Mouse (Mus musculus): ENCODE results near the gene Slc4a10. TPM values are rescaled to one million over a fixed set of nuclear protein-coding genes. Genes with fewer than 3 reads are reported as not detected.
"Not testable (repeated sequence)": the region's sequence is repeated elsewhere in the genome, so short reads cannot be mapped to it uniquely, and the experiment has no call there.

Gene Slc4a10
- 0.02 and 0.05 TPM in 2 replicates for polyA plus RNA-seq (2012; rRNA removed)

DNA sequence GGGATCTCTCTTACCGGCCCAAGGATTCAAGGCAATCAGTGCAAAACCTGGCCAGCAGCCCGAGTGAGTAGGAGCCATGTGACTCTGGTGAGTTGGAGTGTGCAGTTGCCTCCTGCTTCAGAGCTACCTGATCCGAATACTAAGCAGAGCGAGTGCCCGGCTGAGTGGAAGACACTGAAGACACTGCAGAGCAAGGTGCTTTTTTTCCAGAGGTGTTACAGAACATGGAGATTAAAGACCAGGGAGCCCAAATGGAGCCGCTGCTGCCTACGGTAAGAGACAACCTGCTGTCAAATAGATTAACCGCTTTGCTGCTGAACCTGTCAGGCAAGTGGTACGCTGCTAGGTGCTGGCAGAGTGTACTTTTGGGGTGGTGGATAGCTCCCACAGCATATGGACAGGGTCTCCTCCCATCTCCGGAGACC lies at the start of gene Slc4a10:
Gene Slc4a10 (plus strand): TSS at position 42 of the 425 bp plus-strand sequence.
- DNase-seq, result peak; percentile 1
- H3K4me3 ChIP-seq (ENCODE audit: insufficient read depth, low read depth, low read length), result no peak within 1 kb of the TSS
- WGBS, result 21% methylated on average over 10 of the region's 10 CpGs

DNA sequence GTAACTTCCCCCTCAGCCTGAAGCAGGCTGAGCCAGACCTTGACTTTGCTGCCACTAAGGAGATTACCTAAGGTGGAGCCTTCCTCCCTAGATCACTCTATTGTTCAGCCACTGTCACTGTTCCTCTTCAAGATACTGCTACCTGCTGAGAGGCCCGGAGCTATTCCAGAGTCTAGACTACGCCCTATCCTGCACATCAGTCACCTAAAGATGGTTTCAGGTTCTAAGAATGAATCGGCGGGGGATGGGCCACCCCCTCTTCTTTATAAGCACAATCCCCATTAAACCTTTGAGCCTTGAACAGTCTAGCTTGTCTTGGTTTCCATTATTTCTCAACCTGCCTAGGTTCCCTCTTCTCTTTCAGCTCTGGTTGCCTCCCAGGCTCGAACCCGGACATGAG lies 45.0 kb upstream of the Slc4a10 start:
- H3K4me3 ChIP-seq (ENCODE audit: insufficient read depth, low read depth, low read length); H3K27me3 ChIP-seq (replicated peaks; ENCODE audit: control insufficient read depth, insufficient read depth, low read length); H3K36me3 ChIP-seq (ENCODE audit: control insufficient read depth, insufficient read depth, low read length); H3K27ac ChIP-seq (ENCODE audit: insufficient read depth, low read depth, low read length); DNase-seq; H3K4me1 ChIP-seq (ENCODE audit: control insufficient read depth, insufficient read depth, low read length): not testable (repeated sequence)
- WGBS, result 89% methylated on average over 6 of the region's 6 CpGs

More for the DNA sequence above, at the start of gene Slc4a10:
- H3K36me3 ChIP-seq (ENCODE audit: control insufficient read depth, insufficient read depth, low read length), result no peaks in the 10 kb centered on the region
- TF ChIP-seq POLR2A (IDR thresholded peaks at IDR 0.05; ENCODE audit: low read depth, low read length) (no peak), CTCF (conservative IDR thresholded peaks at IDR 0.05; ENCODE audit: insufficient read depth, insufficient read length, low read depth, low read length) (no peak)
- no peak within 1 kb of the TSS for H3K27ac ChIP-seq (ENCODE audit: insufficient read depth, low read depth, low read length)
- H3K27me3 ChIP-seq (replicated peaks; ENCODE audit: control insufficient read depth, insufficient read depth, low read length), result no peaks in the 10 kb centered on the region
- H3K4me1 ChIP-seq (ENCODE audit: control insufficient read depth, insufficient read depth, low read length), result 0 out of 2 replicates have a peak, but pooled peaks cover 4% of the 10 kb centered on the region

DNA sequence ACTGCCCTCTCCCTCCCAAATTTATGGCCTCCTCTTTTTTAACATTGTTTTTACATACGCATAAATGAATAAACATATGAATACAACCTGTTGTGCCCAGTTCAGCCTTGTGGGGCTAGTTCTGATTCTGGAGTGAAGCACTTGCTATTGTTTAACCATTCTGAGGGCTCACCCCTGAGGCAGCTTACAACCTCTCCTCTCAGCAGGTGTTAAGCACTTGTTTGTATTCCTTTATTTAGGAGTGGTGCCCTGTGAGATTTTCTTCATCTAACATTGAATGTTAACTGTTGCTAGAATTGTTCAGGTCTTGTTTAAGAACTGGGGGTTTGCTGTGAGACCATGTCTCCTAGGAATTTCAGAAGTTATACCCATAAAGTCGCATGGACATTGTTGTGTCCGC lies 28.1 kb upstream of the Slc4a10 start:
- no peak overlapping the region for H3K4me3 ChIP-seq (ENCODE audit: insufficient read depth, low read depth, low read length)
- H3K27me3 ChIP-seq (replicated peaks; ENCODE audit: control insufficient read depth, insufficient read depth, low read length), result no peaks in the 10 kb centered on the region
- TF ChIP-seq POLR2A (IDR thresholded peaks at IDR 0.05; ENCODE audit: low read depth, low read length) (no peak), CTCF (conservative IDR thresholded peaks at IDR 0.05; ENCODE audit: insufficient read depth, insufficient read length, low read depth, low read length) (no peak)
- no peaks in the 10 kb centered on the region for H3K36me3 ChIP-seq (ENCODE audit: control insufficient read depth, insufficient read depth, low read length)
- H3K4me1 ChIP-seq (ENCODE audit: control insufficient read depth, insufficient read depth, low read length), result no peaks in the 10 kb centered on the region
- 75% methylated on average over 3 of the region's 3 CpGs for WGBS
- H3K27ac ChIP-seq (ENCODE audit: insufficient read depth, low read depth, low read length), result no peak overlapping the region
- DNase-seq, result no peak

DNA sequence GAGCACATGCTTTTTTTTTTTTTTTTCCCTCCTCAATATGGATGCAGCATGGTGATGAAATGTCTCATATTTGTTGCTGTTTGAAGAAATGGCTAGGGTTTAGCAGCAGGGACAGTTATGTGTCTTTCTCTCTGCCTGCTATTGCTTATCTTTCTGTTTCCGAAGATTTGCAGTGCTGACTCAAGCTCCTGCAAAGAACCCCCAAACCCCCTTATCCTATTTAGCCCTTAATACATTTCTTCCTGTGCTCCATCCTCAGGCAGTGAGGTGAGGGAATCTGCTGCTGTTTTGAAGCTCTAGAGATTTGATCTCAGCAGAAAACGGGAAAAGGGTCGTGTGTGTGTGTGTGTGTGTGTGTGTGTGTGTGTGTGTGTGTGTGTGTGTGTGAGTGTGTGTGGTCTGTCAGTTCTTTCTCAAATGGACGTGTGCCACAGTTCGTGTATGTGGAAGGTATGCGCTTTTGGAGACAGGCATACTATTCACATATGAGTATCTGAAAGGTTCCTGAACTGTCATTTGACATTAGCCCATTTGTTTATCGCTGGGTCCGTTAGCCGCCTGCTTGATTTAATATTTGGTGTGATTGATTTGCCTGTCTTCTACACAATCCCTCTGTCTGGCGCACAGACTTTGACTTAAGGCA lies 720 bp downstream of the Slc4a10 start:
- 15% methylated on average over 10 of the region's 10 CpGs for WGBS
- H3K4me3 ChIP-seq (ENCODE audit: insufficient read depth, low read depth, low read length), result no peak overlapping the region
- no peaks in the 10 kb centered on the region for H3K27me3 ChIP-seq (replicated peaks; ENCODE audit: control insufficient read depth, insufficient read depth, low read length)
- no peaks in the 10 kb centered on the region for H3K36me3 ChIP-seq (ENCODE audit: control insufficient read depth, insufficient read depth, low read length)
- DNase-seq, result no peak
- no peak overlapping the region for H3K27ac ChIP-seq (ENCODE audit: insufficient read depth, low read depth, low read length)
- H3K4me1 ChIP-seq (ENCODE audit: control insufficient read depth, insufficient read depth, low read length), result 0 out of 2 replicates have a peak, but pooled peaks cover 4% of the 10 kb centered on the region
- no peak for TF ChIP-seq POLR2A (IDR thresholded peaks at IDR 0.05; ENCODE audit: low read depth, low read length)
- TF ChIP-seq CTCF (conservative IDR thresholded peaks at IDR 0.05; ENCODE audit: insufficient read depth, insufficient read length, low read depth, low read length), result no peak

DNA sequence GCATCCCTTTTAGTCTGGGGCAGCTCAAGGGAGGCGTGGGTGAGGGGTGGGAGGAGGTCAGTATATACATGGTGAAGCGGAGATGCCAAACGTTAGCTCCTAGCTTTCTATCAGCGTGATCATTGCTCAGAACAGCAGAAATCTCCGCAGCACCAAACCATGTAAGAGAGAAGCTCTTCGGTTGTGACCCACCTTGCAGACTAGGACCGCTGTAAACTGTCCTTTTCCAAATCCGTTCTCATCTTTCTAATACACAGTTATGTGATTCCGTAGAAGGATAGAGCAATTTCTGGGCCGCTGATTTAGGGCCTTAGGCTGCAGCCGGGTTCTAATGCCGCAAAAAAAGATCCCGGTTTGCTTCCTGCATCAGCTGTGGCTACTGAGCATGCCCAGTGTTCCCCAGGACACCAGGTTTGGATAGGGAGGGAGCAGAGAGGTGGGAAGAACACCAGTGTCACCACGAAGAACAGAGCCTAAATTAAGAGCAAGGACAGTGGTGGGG lies 1.3 kb downstream of the Slc4a10 start:
- Histone ChIP-seq H3K27me3 (replicated peaks; ENCODE audit: control insufficient read depth, insufficient read depth, low read length) (no peaks in the 10 kb centered on the region), H3K4me3 (ENCODE audit: insufficient read depth, low read depth, low read length) (no peak overlapping the region), H3K4me1 (ENCODE audit: control insufficient read depth, insufficient read depth, low read length) (0 out of 2 replicates have a peak, but pooled peaks cover 4% of the 10 kb centered on the region), H3K27ac (ENCODE audit: insufficient read depth, low read depth, low read length) (no peak overlapping the region), H3K36me3 (ENCODE audit: control insufficient read depth, insufficient read depth, low read length) (no peaks in the 10 kb centered on the region)
- WGBS, result 2% methylated on average over 14 of the region's 14 CpGs
- no peak for DNase-seq
- TF ChIP-seq CTCF (conservative IDR thresholded peaks at IDR 0.05; ENCODE audit: insufficient read depth, insufficient read length, low read depth, low read length), result no peak
- TF ChIP-seq POLR2A (IDR thresholded peaks at IDR 0.05; ENCODE audit: low read depth, low read length), result no peak

DNA sequence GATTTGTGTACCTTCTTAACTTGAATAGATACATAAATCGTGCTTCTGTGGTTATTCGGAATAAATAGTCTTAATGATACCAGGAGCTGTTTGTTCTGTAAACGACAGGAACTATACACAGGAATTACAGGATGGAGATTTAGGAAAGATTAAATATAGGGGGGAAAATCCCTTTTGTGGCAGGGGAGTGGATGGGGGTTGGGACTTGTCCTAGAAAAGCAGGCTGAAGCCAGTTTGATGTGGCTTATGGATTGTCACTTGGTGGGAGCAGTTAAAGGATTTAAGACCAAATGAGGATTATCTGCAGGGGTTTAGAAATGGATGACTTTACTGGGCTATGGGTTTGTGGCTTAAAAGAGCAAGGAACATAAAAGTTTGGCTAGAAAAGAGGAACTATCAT lies 1.9 kb downstream of the Slc4a10 start:
- Histone ChIP-seq H3K4me3 (ENCODE audit: insufficient read depth, low read depth, low read length) (no peak overlapping the region), H3K27me3 (replicated peaks; ENCODE audit: control insufficient read depth, insufficient read depth, low read length) (no peaks in the 10 kb centered on the region), H3K4me1 (ENCODE audit: control insufficient read depth, insufficient read depth, low read length) (0 out of 2 replicates have a peak, but pooled peaks cover 4% of the 10 kb centered on the region), H3K27ac (ENCODE audit: insufficient read depth, low read depth, low read length) (no peak overlapping the region), H3K36me3 (ENCODE audit: control insufficient read depth, insufficient read depth, low read length) (no peaks in the 10 kb centered on the region)
- TF ChIP-seq CTCF (conservative IDR thresholded peaks at IDR 0.05; ENCODE audit: insufficient read depth, insufficient read length, low read depth, low read length), result no peak
- no peak for TF ChIP-seq POLR2A (IDR thresholded peaks at IDR 0.05; ENCODE audit: low read depth, low read length)
- DNase-seq, result no peak
- 15% methylated on average over 3 of the region's 3 CpGs for WGBS

DNA sequence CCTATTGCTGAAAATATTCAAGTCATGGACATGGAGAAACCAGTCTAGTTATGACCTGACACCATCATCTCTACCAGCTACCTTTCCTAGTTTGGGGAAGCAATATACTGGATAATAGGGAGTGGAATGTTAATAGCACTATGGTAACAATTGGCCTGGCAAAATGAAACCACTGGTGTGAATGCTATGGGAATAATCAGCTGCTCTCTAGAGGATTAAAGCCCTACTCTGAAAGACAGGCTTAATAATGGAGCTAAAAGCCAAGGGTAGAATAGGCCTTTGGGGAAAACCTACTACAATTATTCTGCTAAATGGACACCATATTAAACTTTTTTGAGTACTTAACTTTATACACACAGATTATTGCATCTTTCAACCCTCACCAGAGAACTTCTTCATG lies 30.2 kb downstream of the Slc4a10 start:
- no peak for DNase-seq
- Histone ChIP-seq H3K4me1 (ENCODE audit: control insufficient read depth, insufficient read depth, low read length) (no peaks in the 10 kb centered on the region), H3K36me3 (ENCODE audit: control insufficient read depth, insufficient read depth, low read length) (no peaks in the 10 kb centered on the region), H3K27ac (ENCODE audit: insufficient read depth, low read depth, low read length) (no peak overlapping the region), H3K27me3 (replicated peaks; ENCODE audit: control insufficient read depth, insufficient read depth, low read length) (no peaks in the 10 kb centered on the region), H3K4me3 (ENCODE audit: insufficient read depth, low read depth, low read length) (no peak overlapping the region)
- TF ChIP-seq POLR2A (IDR thresholded peaks at IDR 0.05; ENCODE audit: low read depth, low read length) (no peak), CTCF (conservative IDR thresholded peaks at IDR 0.05; ENCODE audit: insufficient read depth, insufficient read length, low read depth, low read length) (no peak)

Measured in kidney, adult 2 months (tissue).